30 mouse cellular contexts compared by ENCODE assay signal in the genomic region with DNA sequence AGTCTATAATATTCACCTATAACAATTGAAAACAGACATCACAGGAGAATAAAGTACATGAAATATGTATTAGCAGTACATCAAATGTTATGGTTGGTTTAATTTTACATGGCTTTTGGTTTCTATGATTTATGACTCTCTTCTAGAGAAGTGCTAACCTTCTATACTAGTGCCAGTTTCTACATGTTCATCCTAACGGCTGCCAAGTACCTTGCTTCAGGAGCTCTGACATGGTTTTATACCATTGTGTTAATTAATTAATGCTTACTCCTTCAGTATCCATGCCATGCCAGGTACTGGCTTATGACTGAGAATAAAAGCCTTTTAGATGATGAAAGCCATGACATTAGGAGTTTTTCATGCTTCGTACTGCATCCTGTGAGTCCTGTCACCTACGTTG.
"Had no signal": no experiment of that assay in that cellular context is flagged by ENCODE, and none has a peak within 500 bp of the region (broad histone marks: within the 10 kb centered on the region; RNA-seq: fewer than 3 reads in every experiment).

No protein-coding gene starts in this region.

- ATAC-seq: forebrain, embryonic 13.5 days; forebrain, embryonic 14.5 days; forebrain, embryonic 15.5 days; forebrain, embryonic 16.5 days; forebrain, postnatal 0 days had no signal

- H3K36me3 ChIP-seq: embryonic facial prominence, embryonic 10.5 days; embryonic facial prominence, embryonic 12.5 days; embryonic facial prominence, embryonic 13.5 days; embryonic facial prominence, embryonic 15.5 days; forebrain, embryonic 10.5 days; forebrain, embryonic 12.5 days; forebrain, embryonic 15.5 days had no signal

- H3K9ac ChIP-seq: embryonic facial prominence, embryonic 12.5 days; embryonic facial prominence, embryonic 13.5 days; embryonic facial prominence, embryonic 15.5 days; forebrain, embryonic 12.5 days; forebrain, embryonic 13.5 days; forebrain, embryonic 15.5 days; forebrain, postnatal 0 days had no signal

- H3K9me3 ChIP-seq: embryonic facial prominence, embryonic 10.5 days; embryonic facial prominence, embryonic 12.5 days; embryonic facial prominence, embryonic 13.5 days; embryonic facial prominence, embryonic 15.5 days; forebrain, embryonic 10.5 days; forebrain, embryonic 12.5 days; forebrain, embryonic 13.5 days; forebrain, embryonic 15.5 days had no signal

- H3K27ac ChIP-seq: embryonic facial prominence, embryonic 10.5 days; embryonic facial prominence, embryonic 12.5 days; embryonic facial prominence, embryonic 13.5 days; embryonic facial prominence, embryonic 15.5 days; forebrain, embryonic 10.5 days; forebrain, embryonic 12.5 days; forebrain, embryonic 13.5 days; forebrain, embryonic 15.5 days; gastrocnemius, adult 2 months; heart, adult 2 months had no signal

- H3K4me2 ChIP-seq: embryonic facial prominence, embryonic 12.5 days; embryonic facial prominence, embryonic 13.5 days; embryonic facial prominence, embryonic 15.5 days; forebrain, embryonic 12.5 days; forebrain, embryonic 13.5 days; forebrain, embryonic 15.5 days had no signal

- DNase-seq: cerebellum, adult 18-20 months; cerebellum, adult 2 months; cerebellum, adult 8-10 months; cerebellum, adult 9-10 months; cerebellum, adult 9-11 months; cerebellum, postnatal 10 days; cerebellum, postnatal 14 days; cerebellum, postnatal 25 days; cerebellum, postnatal 36 days; embryo, embryonic 11 days; forebrain, postnatal 0 days; gastrocnemius, adult 2 months; gastrocnemius, postnatal 10 days; gastrocnemius, postnatal 14 days; gastrocnemius, postnatal 25 days; gastrocnemius, postnatal 36 days; heart, adult 11 months; heart, adult 18-20 months; heart, adult 2 months had no signal

- H3K4me1 ChIP-seq: embryonic facial prominence, embryonic 10.5 days; embryonic facial prominence, embryonic 12.5 days; embryonic facial prominence, embryonic 13.5 days; embryonic facial prominence, embryonic 15.5 days; forebrain, embryonic 10.5 days; forebrain, embryonic 12.5 days; forebrain, embryonic 13.5 days; forebrain, embryonic 15.5 days had no signal

- H3K4me3 ChIP-seq: embryonic facial prominence, embryonic 10.5 days; embryonic facial prominence, embryonic 12.5 days; embryonic facial prominence, embryonic 13.5 days; embryonic facial prominence, embryonic 15.5 days; erythroblast, embryonic 14.5 days; forebrain, embryonic 10.5 days; forebrain, embryonic 12.5 days; forebrain, embryonic 13.5 days; forebrain, embryonic 15.5 days; gastrocnemius, adult 2 months; heart, adult 2 months had no signal

- H3K27me3 ChIP-seq: embryonic facial prominence, embryonic 12.5 days; embryonic facial prominence, embryonic 13.5 days; embryonic facial prominence, embryonic 15.5 days; forebrain, embryonic 12.5 days; forebrain, embryonic 13.5 days; forebrain, embryonic 15.5 days had no signal
